17 mouse cellular contexts compared by ENCODE assay signal in genomic region chr10:23704048-23704447, GRCm38 (mm10).
"Had no signal": no experiment of that assay in that cellular context is flagged by ENCODE, and none has a peak within 500 bp of the region (broad histone marks: within the 10 kb centered on the region; RNA-seq: fewer than 3 reads in every experiment).

No protein-coding gene starts in this region.

- H3K27me3 ChIP-seq: limb, embryonic 12.5 days; liver, embryonic 13.5 days; lung, embryonic 15.5 days; midbrain, embryonic 12.5 days; neural tube, embryonic 13.5 days had no signal

- H3K4me2 ChIP-seq: limb, embryonic 12.5 days; liver, embryonic 13.5 days; lung, embryonic 15.5 days; midbrain, embryonic 12.5 days; neural tube, embryonic 13.5 days had no signal

- H3K36me3 ChIP-seq: limb, embryonic 12.5 days; liver, embryonic 13.5 days; lung, embryonic 15.5 days; midbrain, embryonic 12.5 days; neural tube, embryonic 13.5 days had no signal

- DNase-seq: kidney, adult 11 months; kidney, adult 9 months; kidney, postnatal 10 days; kidney, postnatal 4 days; liver; liver, embryonic 13.5 days; liver, postnatal 0 days; lung, postnatal 14 days; retina, postnatal 1 day; right cerebral cortex, postnatal 25 days; thymus, postnatal 14 days had no signal

- H3K4me1 ChIP-seq: limb, embryonic 12.5 days; liver, embryonic 13.5 days; midbrain, embryonic 12.5 days; neural tube, embryonic 13.5 days had no signal

- H3K27ac ChIP-seq: left cerebral cortex, adult 2 months; limb, embryonic 12.5 days; liver, embryonic 13.5 days; lung, embryonic 15.5 days; midbrain, embryonic 12.5 days; neural tube, embryonic 13.5 days had no signal

- H3K4me3 ChIP-seq: left cerebral cortex, adult 2 months; limb, embryonic 12.5 days; liver, embryonic 13.5 days; lung, embryonic 15.5 days; midbrain, embryonic 12.5 days; neural tube, embryonic 13.5 days had no signal

- H3K9ac ChIP-seq: limb, embryonic 12.5 days; liver, embryonic 13.5 days; liver, postnatal 0 days; lung, embryonic 15.5 days; midbrain, embryonic 12.5 days; neural tube, embryonic 13.5 days had no signal

- H3K9me3 ChIP-seq: limb, embryonic 12.5 days; liver, embryonic 13.5 days; lung, embryonic 15.5 days; midbrain, embryonic 12.5 days; neural tube, embryonic 13.5 days had no signal

- ATAC-seq: liver, postnatal 0 days; midbrain, embryonic 16.5 days had no signal
